Mouse (Mus musculus): ENCODE results near the gene Grifin. TPM values are rescaled to one million over a fixed set of nuclear protein-coding genes. Genes with fewer than 3 reads are reported as not detected.

Grifin gene
- total RNA-seq, 4 experiments from 2014 or later, result 0.80 to 1.3 (median 0.93) TPM; not detected in 1

- DNase-seq (ENCODE audit: low spot score in 2 of 2), result no peak
Measured at GRCm38 (mm10) chr5:140589082-140589774, 24.4 kb upstream of the Grifin start.

GRCm38 (mm10) chr5:140583732-140584368 lies 19.0 kb upstream of the Grifin start:
- DNase-seq (ENCODE audit: low spot score in 2 of 2), result no peak

GRCm38 (mm10) chr5:140582995-140583731 lies 18.3 kb upstream of the Grifin start:
- no peak for DNase-seq (ENCODE audit: low spot score in 2 of 2)

- DNase-seq (ENCODE audit: low spot score in 2 of 2), result no peak
Measured at GRCm38 (mm10) chr5:140581569-140581968, 16.7 kb upstream of the Grifin start.

GRCm38 (mm10) chr5:140579771-140580170 lies 14.9 kb upstream of the Grifin start:
- DNase-seq (ENCODE audit: low spot score in 2 of 2), result no peak

GRCm38 (mm10) chr5:140579221-140579620 lies 14.3 kb upstream of the Grifin start:
- no peak for DNase-seq (ENCODE audit: low spot score in 2 of 2)

- no peak for DNase-seq (ENCODE audit: low spot score in 2 of 2)
Measured at GRCm38 (mm10) chr5:140575381-140575866, 10.6 kb upstream of the Grifin start.

- no peak for DNase-seq (ENCODE audit: low spot score in 2 of 2)
Measured at GRCm38 (mm10) chr5:140572611-140573010, 7.7 kb upstream of the Grifin start.

- DNase-seq (ENCODE audit: low spot score in 2 of 2), result no peak
Measured at GRCm38 (mm10) chr5:140571673-140572072, 6.8 kb upstream of the Grifin start.

GRCm38 (mm10) chr5:140571201-140571600 lies 6.3 kb upstream of the Grifin start:
- no peak for DNase-seq (ENCODE audit: low spot score in 2 of 2)

- no peak for DNase-seq (ENCODE audit: low spot score in 2 of 2)
Measured at GRCm38 (mm10) chr5:140570223-140570870, 5.5 kb upstream of the Grifin start.

- DNase-seq (ENCODE audit: low spot score in 2 of 2), result no peak
Measured at GRCm38 (mm10) chr5:140569032-140569595, 4.2 kb upstream of the Grifin start.

- peak in 1 of 2 experiments; percentile 37 for DNase-seq (ENCODE audit: low spot score in 2 of 2)
Measured at GRCm38 (mm10) chr5:140568321-140568970, 3.6 kb upstream of the Grifin start.

GRCm38 (mm10) chr5:140567751-140568150 lies 2.9 kb upstream of the Grifin start:
- no peak for DNase-seq (ENCODE audit: low spot score in 2 of 2)

- DNase-seq (ENCODE audit: low spot score in 2 of 2), result no peak
Measured at GRCm38 (mm10) chr5:140567321-140567720, 2.5 kb upstream of the Grifin start.

- no peak for DNase-seq (ENCODE audit: low spot score in 2 of 2)
Measured at GRCm38 (mm10) chr5:140566271-140566670, 1.4 kb upstream of the Grifin start.

- peak; percentile 34 to 48 for DNase-seq (ENCODE audit: low spot score in 2 of 2)
Measured at GRCm38 (mm10) chr5:140565856-140566255, 985 bp upstream of the Grifin start.

GRCm38 (mm10) chr5:140565451-140565850 lies 580 bp upstream of the Grifin start:
- peak in 1 of 2 experiments; percentile 34 for DNase-seq (ENCODE audit: low spot score in 2 of 2)

GRCm38 (mm10) chr5:140562601-140563000 lies 2.3 kb downstream of the Grifin start:
- no peak for DNase-seq (ENCODE audit: low spot score in 2 of 2)

GRCm38 (mm10) chr5:140556859-140557258 lies 8.0 kb downstream of the Grifin start:
- no peak for DNase-seq (ENCODE audit: low spot score in 2 of 2)

- no peak for DNase-seq (ENCODE audit: low spot score in 2 of 2)
Measured at GRCm38 (mm10) chr5:140553719-140554118, 11.2 kb downstream of the Grifin start.

All from left cerebral cortex, adult 8-10 months (tissue).